Mouse (Mus musculus) embryonic stem cell, embryonic (primary cell): ENCODE measurements around the gene Dpf1.

Experiments
- CTCF ChIA-PET, 4 experiments: fragments of 300-600 bp in 2 of 4; fragments of 350-600 bp in 2 of 4; sonication (Branson Sonifier 250); formaldehyde crosslinking; loops; one replicate each; lab custom pipeline; 2022; ENCODE audit warnings: inconsistent platforms in 2 of 4; lab: Charles Lee
- POLR2A ChIA-PET, 4 experiments: fragments of 300-600 bp in 2 of 4; fragments of 350-600 bp in 2 of 4; sonication (Branson Sonifier 250); formaldehyde crosslinking; loops; one replicate each; lab custom pipeline; 2022; ENCODE audit warnings: antibody characterized with exemption in 4 of 4, inconsistent platforms in 1 of 4; lab: Charles Lee

The Dpf1 gene

DNA sequence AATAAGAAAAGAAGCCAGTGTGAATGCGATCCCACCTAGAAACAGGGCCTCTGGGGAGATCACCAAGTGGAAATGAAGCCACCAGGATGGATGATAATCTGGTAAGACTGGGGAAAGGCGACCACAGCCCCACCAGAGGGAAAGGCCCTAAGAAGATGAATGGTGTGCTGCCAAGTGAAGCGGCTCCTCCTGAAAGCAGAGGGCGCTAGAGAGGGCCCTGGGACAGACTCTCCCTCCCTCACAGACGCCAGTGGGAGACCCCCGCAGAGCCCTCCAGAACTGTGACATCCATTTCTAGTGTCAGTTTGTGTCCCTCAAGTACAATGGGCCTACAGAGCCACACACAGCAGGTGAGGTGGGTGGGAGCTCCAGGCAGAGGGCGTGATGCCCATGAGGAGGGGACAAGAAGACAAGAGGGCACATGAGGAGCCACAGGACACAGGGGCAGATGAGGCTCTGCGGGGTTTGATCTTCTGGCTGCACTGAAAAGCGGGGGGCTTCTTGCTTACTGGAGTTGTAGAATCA, 33.1 kb downstream of the Dpf1 start:
- POLR2A ChIA-PET = no interaction called here
- CTCF ChIA-PET = interaction anchor here in 2 of 4 experiments (1.0 to 2.0 kb wide), 2 partner anchors 186 kb away, joined by 4 to 9 read pairs; no protein-coding TSS in a partner anchor

- ChIA-PET CTCF (interaction anchor here in 2 of 4 experiments (0.7 to 2.0 kb wide), 2 partner anchors 171 to 185 kb away, joined by 3 to 9 read pairs; no protein-coding TSS in a partner anchor), POLR2A (interaction anchor here in 1 of 4 experiments (1.1 kb wide), 1 partner anchor 8 kb away, joined by 5 read pairs; no protein-coding TSS in a partner anchor)
These were observed 34.0 kb downstream of the Dpf1 start for GRCm38 (mm10) chr7:29337766-29338165.

- POLR2A ChIA-PET = interaction anchor here in 1 of 4 experiments (1.1 kb wide), 1 partner anchor 9 kb away, joined by 5 read pairs; no protein-coding TSS in a partner anchor
- CTCF ChIA-PET = interaction anchor here in 1 of 4 experiments (0.6 kb wide), 2 partner anchors 212 to 355 kb away, joined by 3 to 4 read pairs; no protein-coding TSS in a partner anchor
These were observed 34.7 kb downstream of the Dpf1 start for GRCm38 (mm10) chr7:29338351-29338919.

DNA sequence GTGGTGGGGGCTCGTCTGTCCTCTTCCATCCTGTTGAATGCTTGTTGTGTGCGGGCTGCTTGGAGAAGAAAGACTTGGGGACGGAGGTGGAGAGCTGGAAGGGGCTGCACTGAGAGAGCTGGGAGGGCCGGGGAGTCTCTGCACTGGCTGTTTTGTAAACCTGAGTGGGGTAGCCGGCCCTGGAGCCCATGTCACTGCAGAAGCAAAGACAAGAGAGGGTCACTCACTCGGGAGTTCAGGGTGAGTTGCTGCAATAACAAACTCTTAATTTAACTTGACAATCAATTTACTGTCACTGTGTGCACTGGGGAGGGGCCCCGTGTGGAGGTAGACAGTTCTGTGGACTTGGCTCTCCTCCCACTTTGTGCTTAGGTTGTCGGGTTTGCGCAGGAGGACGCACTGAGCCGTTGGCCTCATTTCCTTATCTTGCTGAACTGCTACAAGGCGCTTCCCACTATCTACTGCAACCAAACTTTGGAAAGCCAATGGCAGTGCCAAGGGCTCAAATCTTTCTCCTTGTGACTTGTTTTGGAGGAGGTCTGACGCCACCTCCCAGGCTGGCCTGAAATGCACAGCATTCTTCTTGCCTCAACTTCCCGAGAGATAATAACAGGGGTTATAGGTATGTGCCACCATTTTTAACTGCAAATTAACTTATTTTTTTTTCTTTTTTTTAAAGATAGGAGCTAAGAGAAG, 35.4 kb downstream of the Dpf1 start:
- ChIA-PET POLR2A (interaction anchor here in 1 of 4 experiments (0.6 kb wide), 1 partner anchor 17 kb away, joined by 3 read pairs; no protein-coding TSS in a partner anchor), CTCF (interaction anchor here in 1 of 4 experiments (0.6 kb wide), 1 partner anchor 355 kb away, joined by 3 read pairs; no protein-coding TSS in a partner anchor)

DNA sequence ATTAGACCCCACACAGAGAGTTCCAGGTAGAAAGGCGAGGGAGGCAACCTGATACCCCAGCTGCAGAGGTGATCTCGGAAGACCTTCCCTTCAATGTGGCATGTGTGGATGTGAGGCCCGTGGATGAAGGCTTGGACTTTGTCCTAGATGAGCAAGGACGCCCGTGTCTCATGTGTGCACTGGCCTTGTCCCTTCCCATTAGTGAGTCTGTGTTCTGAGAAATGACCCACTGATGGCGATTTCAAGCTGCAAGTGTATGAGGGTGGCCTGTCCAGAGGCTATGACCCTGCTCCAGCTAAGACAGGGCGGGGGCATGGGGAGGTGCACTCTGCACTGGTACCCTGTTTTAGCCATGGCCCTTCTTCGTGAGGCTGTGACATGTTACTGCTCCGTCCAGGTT, 36.5 kb downstream of the Dpf1 start:
- POLR2A ChIA-PET = interaction anchor here in 1 of 4 experiments (0.6 to 3.0 kb wide), 5 partner anchors 9 to 184 kb away, joined by 3 to 13 read pairs (median 3); partner anchors contain the start of gene Fam98c
- CTCF ChIA-PET = interaction anchor here in 2 of 4 experiments (0.5 to 1.1 kb wide), 4 partner anchors 40 to 182 kb away, joined by 3 to 6 read pairs (median 3); no protein-coding TSS in a partner anchor

DNA sequence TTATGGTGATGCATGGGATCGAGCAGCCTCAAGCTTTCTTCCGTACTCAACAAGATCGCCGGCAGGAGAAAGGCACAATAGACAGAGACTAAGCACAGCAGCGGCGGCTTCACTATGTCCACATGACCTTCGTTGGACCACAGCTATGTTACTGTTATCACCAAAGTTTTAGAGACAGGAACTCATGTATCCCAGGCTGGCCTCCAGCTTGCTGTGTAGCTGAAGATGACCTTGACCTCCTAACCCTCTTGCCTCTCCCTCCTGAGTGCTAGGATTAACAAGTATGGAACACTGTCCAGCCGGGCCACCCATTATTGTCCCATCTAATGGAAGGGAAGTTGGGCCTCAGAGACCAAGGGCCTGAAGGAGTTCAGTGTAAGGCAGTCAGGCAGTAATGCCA, 37.1 kb downstream of the Dpf1 start:
- ChIA-PET POLR2A (interaction anchor here in 1 of 4 experiments (0.7 to 3.2 kb wide), 6 partner anchors 9 to 185 kb away, joined by 3 to 13 read pairs (median 6); partner anchors contain the start of genes Fam98c and Sipa1l3), CTCF (interaction anchor here in 2 of 4 experiments (0.5 to 1.1 kb wide), 5 partner anchors 8 to 182 kb away, joined by 3 to 6 read pairs (median 3); no protein-coding TSS in a partner anchor)

DNA sequence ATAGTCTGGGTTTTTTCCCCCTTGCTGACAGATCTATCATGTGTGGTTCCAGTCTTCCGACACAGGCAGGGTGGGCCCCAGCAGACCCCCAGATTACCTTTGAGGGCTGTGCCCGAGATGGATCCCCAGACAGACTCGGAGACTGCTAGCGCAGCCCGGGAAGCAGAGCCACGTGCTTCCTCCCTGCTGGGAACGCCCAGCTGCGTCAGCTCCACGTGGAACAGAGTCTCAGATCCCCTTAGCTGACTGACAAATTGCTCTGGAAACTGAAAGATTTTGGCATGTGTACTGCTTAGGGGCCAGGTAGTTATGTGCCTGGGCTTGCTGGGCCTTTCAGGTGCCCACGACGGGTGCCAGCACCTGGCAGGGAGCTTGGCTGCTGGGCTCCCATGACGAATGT, 38.0 kb downstream of the Dpf1 start:
- POLR2A ChIA-PET = interaction anchor here (0.6 to 3.2 kb wide), 16 partner anchors 8 to 186 kb away, joined by 3 to 13 read pairs (median 4); partner anchors contain the start of genes Dpf1 (in 1 of the 4), Fam98c (in 1 of the 4) and Sipa1l3 (in 1 of the 4)
- CTCF ChIA-PET = interaction anchor here in 1 of 4 experiments (0.6 to 1.8 kb wide), 8 partner anchors 9 to 646 kb away, joined by 3 to 6 read pairs (median 3); no protein-coding TSS in a partner anchor

DNA sequence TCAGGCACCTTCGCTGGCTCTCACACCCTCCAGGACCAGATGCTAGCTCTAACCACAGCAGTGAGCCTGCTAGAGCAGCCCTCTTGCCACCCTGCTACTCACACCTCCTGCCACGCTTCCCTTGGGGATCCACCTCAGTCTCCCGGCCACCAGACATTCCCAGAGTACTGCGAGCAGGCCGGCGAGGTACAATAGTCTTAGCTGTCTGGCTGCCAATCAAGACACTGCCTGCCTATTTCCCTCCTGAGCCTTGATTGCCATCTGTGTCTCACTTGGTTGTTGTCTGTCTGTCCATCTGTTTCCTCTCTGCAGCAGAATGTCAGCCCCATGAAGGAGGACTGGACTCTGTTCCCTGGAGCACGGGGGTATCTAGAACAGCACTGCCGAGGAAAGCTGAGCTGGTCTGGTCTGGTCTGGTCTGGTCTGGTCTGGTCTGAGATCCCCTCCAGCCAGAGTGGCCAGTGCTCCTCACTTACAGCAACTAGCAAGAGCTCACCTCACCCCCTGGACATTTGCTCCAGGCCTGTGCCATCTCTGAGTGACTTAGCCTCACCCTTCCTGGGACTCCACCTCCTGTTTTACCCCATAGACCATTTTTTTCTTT, 38.8 kb downstream of the Dpf1 start:
- ChIA-PET CTCF (interaction anchor here in 3 of 4 experiments (0.6 to 1.8 kb wide), 12 partner anchors 11 to 646 kb away, joined by 3 to 6 read pairs (median 3); no protein-coding TSS in a partner anchor), POLR2A (interaction anchor here (0.6 to 3.2 kb wide), 18 partner anchors 7 to 463 kb away, joined by 3 to 13 read pairs (median 4); partner anchors contain the start of genes Fam98c (in 1 of the 4) and Sipa1l3 (in 1 of the 4))

GRCm38 (mm10) chr7:29343746-29344145, 40.0 kb downstream of the Dpf1 start:
- ChIA-PET POLR2A (interaction anchor here in 1 of 4 experiments (2.4 to 3.2 kb wide), 2 partner anchors 11 to 174 kb away, joined by 7 to 10 read pairs; partner anchors contain the start of gene Sipa1l3), CTCF (interaction anchor here in 2 of 4 experiments (1.1 to 1.5 kb wide), 2 partner anchors 12 to 180 kb away, joined by 3 to 5 read pairs; no protein-coding TSS in a partner anchor)

DNA sequence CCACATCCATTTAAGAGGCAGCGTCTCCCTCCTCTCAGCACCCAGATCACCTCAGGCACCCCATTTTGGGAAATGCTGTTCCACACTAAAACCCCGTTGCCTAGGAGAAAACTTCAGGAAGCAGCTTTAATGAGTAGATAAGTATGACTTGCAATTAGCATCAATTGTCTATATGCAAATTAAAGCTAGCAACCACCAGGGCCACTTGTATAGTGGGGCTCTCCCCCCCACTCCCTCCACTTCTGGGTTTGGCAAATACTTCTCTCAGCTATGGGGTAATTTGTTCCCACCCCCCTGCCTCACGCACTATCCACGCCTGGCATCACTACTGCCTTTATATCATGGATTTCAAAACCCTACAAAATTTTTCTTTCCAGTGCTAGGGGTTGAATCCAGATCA, 41.8 kb downstream of the Dpf1 start:
- POLR2A ChIA-PET = interaction anchor here in 3 of 4 experiments (0.5 to 1.5 kb wide), 5 partner anchors 28 to 441 kb away, joined by 3 to 5 read pairs (median 4); no protein-coding TSS in a partner anchor
- CTCF ChIA-PET = interaction anchor here in 1 of 4 experiments (1.4 to 1.8 kb wide), 2 partner anchors 10 to 45 kb away, joined by 4 read pairs; no protein-coding TSS in a partner anchor

DNA sequence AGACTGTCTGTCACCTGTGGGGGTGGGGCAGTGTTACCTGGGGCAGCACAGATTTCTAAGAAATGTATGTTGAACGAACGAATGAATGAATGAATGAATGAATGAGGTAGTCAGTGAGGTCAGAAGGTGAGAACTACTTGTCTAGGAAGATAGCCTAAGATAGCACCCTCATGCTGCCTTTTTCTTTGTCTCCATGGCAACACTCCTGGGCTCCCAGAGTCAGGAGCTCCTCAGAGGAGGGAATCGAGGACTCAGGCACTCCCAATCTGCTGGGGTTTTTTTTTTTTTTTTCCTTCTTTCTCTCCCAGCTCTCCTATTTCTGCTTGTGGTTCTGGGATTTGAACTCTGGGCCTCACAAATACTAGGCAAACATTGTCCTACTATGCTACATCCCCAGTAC, 42.5 kb downstream of the Dpf1 start:
- ChIA-PET POLR2A (interaction anchor here in 2 of 4 experiments (0.7 to 1.9 kb wide), 5 partner anchors 26 to 331 kb away, joined by 3 to 4 read pairs (median 4); no protein-coding TSS in a partner anchor), CTCF (interaction anchor here in 3 of 4 experiments (0.5 to 1.8 kb wide), 9 partner anchors 10 to 285 kb away, joined by 3 to 12 read pairs (median 4); no protein-coding TSS in a partner anchor)

GRCm38 (mm10) chr7:29350489-29350888, 46.7 kb downstream of the Dpf1 start:
- CTCF ChIA-PET = interaction anchor here in 3 of 4 experiments (0.5 to 1.4 kb wide), 8 partner anchors 14 to 175 kb away, joined by 3 to 12 read pairs (median 3); no protein-coding TSS in a partner anchor
- POLR2A ChIA-PET = interaction anchor here in 3 of 4 experiments (1.0 to 2.6 kb wide), 6 partner anchors 8 to 69 kb away, joined by 3 to 13 read pairs (median 4); partner anchors contain the start of gene Spint2 (in 1 of the 3)

GRCm38 (mm10) chr7:29352246-29352645, 48.5 kb downstream of the Dpf1 start:
- ChIA-PET CTCF (no interaction called here), POLR2A (no interaction called here)

- ChIA-PET POLR2A (interaction anchor here in 1 of 4 experiments (1.0 kb wide), 1 partner anchor 50 kb away, joined by 5 read pairs; no protein-coding TSS in a partner anchor), CTCF (interaction anchor here in 1 of 4 experiments (0.8 kb wide), 1 partner anchor 10 kb away, joined by 3 read pairs; no protein-coding TSS in a partner anchor)
These were observed 50.4 kb downstream of the Dpf1 start for GRCm38 (mm10) chr7:29354161-29354560.

DNA sequence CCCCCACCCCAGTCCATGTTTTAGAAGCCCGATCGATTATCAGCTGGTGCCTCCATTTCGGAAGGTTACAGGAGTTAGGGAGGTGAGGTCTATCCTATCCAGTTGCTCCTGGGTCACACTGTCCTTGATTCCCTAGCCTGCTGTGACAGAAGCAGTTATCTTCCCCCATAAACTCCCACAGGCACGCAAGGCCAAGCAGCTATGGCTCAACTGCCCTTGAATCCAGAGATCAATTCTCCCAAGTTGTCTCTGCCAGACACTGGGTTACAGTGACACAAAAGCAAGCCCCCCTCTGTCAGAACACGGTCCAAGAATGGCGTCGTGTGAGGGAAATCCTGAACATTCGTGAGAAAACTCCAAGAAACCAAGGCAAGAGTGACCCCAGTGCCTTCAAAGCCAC, 51.7 kb downstream of the Dpf1 start:
- CTCF ChIA-PET = interaction anchor here in 1 of 4 experiments (0.6 kb wide), 1 partner anchor 118 kb away, joined by 3 read pairs; no protein-coding TSS in a partner anchor
- POLR2A ChIA-PET = interaction anchor here in 1 of 4 experiments (1.9 kb wide), 1 partner anchor 13 kb away, joined by 4 read pairs; no protein-coding TSS in a partner anchor

GRCm38 (mm10) chr7:29361497-29361896, 57.7 kb downstream of the Dpf1 start:
- POLR2A ChIA-PET = no interaction called here
- CTCF ChIA-PET = interaction anchor here in 3 of 4 experiments (0.7 to 1.3 kb wide), 3 partner anchors 160 to 556 kb away, joined by 3 to 5 read pairs (median 5); no protein-coding TSS in a partner anchor
